Mouse (Mus musculus) lung, adult 2 months (tissue): ENCODE results near the gene Layn.

Experiments
- CTCF ChIP-seq: fragments of 200-500 bp; IDR thresholded peaks from 2 replicates; pipeline ENCODE4 v1.5.1; 2011; ENCODE audit warnings: mild to moderate bottlenecking, low read length, control low read depth; ENCODE audit not compliant: insufficient read depth
- POLR2A ChIP-seq: fragments of 200-500 bp; IDR thresholded peaks from 2 replicates; pipeline ENCODE4 v1.6.1; 2011; ENCODE audit warnings: low read depth, mild to moderate bottlenecking, control low read depth, low read length, borderline replicate concordance; ENCODE audit errors: extremely low read depth

DNA sequence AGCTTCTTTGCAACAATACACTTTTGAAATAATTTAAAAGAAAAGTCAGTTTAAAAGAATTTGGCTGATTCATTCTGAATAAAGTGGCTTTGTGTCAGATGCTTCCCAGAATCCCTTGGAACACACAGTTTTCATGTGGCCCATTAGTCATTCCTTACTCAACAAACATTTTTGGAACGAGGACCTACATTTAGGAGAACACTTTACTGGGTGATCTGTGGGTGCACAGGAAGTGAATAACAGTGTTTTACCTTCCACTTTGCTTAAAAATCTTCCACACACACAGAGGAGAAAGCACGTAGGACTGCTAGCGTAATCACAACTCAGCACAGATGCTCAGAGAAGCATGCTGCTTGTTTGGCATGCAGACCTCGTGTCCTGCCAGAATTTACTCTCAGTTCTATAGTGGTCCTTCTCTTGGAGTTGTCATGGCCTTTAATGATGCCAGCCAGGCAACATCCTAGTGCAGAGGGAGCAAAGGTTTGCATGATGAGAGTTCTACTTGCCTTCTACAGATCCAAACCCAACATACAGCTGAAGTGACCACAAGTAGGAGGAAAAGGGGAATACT is 17.9 kb downstream of the Layn start:
- TF ChIP-seq POLR2A (no peak), CTCF (no peak)
